ENCODE assay signal across 21 mouse cellular contexts in the genomic region with DNA sequence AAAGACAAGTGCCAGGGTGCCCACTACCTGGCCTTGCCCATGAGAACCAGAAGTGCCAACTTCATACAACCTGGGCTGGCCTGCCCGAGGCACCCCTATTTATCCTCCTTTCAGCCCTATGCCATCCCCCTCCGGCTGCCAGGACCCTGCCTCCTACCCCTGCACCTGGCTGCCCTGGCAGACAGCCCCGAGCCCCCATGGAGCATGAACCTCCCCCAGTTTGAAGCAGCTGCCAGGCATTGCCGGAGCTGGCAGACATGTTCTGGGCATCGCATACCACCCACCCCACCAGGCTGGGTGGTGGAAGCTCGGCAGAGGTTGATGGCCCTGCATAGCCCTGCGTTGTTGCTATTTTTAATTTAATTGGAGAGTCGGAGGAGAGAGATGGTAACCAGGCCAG.
"Had no signal": no experiment of that assay in that cellular context is flagged by ENCODE, and none has a peak within 500 bp of the region (broad histone marks: within the 10 kb centered on the region; RNA-seq: fewer than 3 reads in every experiment).

No protein-coding gene starts in this region.

- H3K36me3 ChIP-seq: limb, embryonic 10.5 days; limb, embryonic 13.5 days; liver, embryonic 12.5 days; liver, embryonic 15.5 days; lung, embryonic 15.5 days; midbrain, embryonic 10.5 days; neural tube, embryonic 12.5 days; neural tube, embryonic 15.5 days had no signal

- ATAC-seq: intestine, embryonic 16.5 days; liver, embryonic 12.5 days had no signal

- H3K9me3 ChIP-seq: limb, embryonic 10.5 days; limb, embryonic 13.5 days; liver, embryonic 12.5 days; liver, embryonic 15.5 days; lung, embryonic 15.5 days; midbrain, embryonic 10.5 days; neural tube, embryonic 12.5 days; neural tube, embryonic 15.5 days had no signal

- DNase-seq: kidney, adult 2 months; kidney, postnatal 25 days; liver; lung, adult 18-20 months; lung, postnatal 10 days; lung, postnatal 36 days; midbrain, embryonic 14.5 days; retina, postnatal 1 day; thymus, postnatal 25 days had no signal

- H3K4me1 ChIP-seq: limb, embryonic 10.5 days; limb, embryonic 13.5 days; liver, embryonic 12.5 days; liver, embryonic 15.5 days; lung, embryonic 15.5 days; megakaryocyte, embryonic 14.5 days; neural tube, embryonic 12.5 days had no signal

- H3K4me2 ChIP-seq: limb, embryonic 13.5 days; liver, embryonic 12.5 days; liver, embryonic 15.5 days; lung, embryonic 15.5 days; neural tube, embryonic 12.5 days; neural tube, embryonic 15.5 days had no signal

- H3K4me3 ChIP-seq: limb, embryonic 10.5 days; limb, embryonic 13.5 days; liver, embryonic 12.5 days; liver, embryonic 15.5 days; lung, embryonic 15.5 days; megakaryocyte, embryonic 14.5 days; midbrain, embryonic 10.5 days; neural tube, embryonic 12.5 days; neural tube, embryonic 15.5 days had no signal

- H3K27ac ChIP-seq: kidney, postnatal 0 days; limb, embryonic 10.5 days; limb, embryonic 13.5 days; liver, embryonic 12.5 days; liver, embryonic 15.5 days; lung, embryonic 15.5 days; midbrain, embryonic 10.5 days; neural tube, embryonic 12.5 days; neural tube, embryonic 15.5 days; stomach, postnatal 0 days had no signal

- H3K27me3 ChIP-seq: limb, embryonic 13.5 days; liver, embryonic 12.5 days; liver, embryonic 15.5 days; lung, embryonic 15.5 days; megakaryocyte, embryonic 14.5 days; neural tube, embryonic 12.5 days; neural tube, embryonic 15.5 days had no signal

- H3K9ac ChIP-seq: limb, embryonic 13.5 days; liver, embryonic 12.5 days; liver, embryonic 15.5 days; lung, embryonic 15.5 days; neural tube, embryonic 12.5 days; neural tube, embryonic 15.5 days had no signal
